Mouse (Mus musculus) neutrophil, adult 5-6 weeks (primary cell): ENCODE measurements around the gene Gm4869. TPM values are rescaled to one million over a fixed set of nuclear protein-coding genes. Genes with fewer than 3 reads are reported as not detected.

Experiments used
- ATAC-seq: fragments of 151-379, 151-347 bp; 2 replicates; pipeline ENCODE4 v1.8.0; 2017; ENCODE audit warnings: mild to moderate bottlenecking, moderate TSS enrichment; ENCODE audit not compliant: insufficient number of reproducible peaks, poor library complexity, low FRiP score, severe bottlenecking; ENCODE audit errors: extremely low read depth
- total RNA-seq: library from RNA; stranded (forward); fragments of 200-1000 nt; gene quantifications from 2 replicates; pipeline ENCODE4 v1.2.3, GENCODE M21; 2017

Gene Gm4869
- total RNA-seq, 1 experiment from 2014 or later = 0.35 TPM

GRCm38 (mm10) chr5:140513921-140514320 lies 68.5 kb downstream of the Gm4869 start:
- peak; percentile 85 for ATAC-seq

- ATAC-seq = no peak
Observed at GRCm38 (mm10) chr5:140514799-140515486, 69.5 kb downstream of the Gm4869 start.

GRCm38 (mm10) chr5:140517159-140517920 lies 71.9 kb downstream of the Gm4869 start:
- no peak for ATAC-seq

GRCm38 (mm10) chr5:140517921-140518230 lies 72.4 kb downstream of the Gm4869 start:
- no peak for ATAC-seq

GRCm38 (mm10) chr5:140521196-140521595 lies 75.8 kb downstream of the Gm4869 start:
- ATAC-seq = no peak

GRCm38 (mm10) chr5:140526754-140527153 lies 81.3 kb downstream of the Gm4869 start:
- no peak for ATAC-seq

- no peak for ATAC-seq
Observed at GRCm38 (mm10) chr5:140538111-140538683, 92.8 kb downstream of the Gm4869 start.

- peak; percentile 79 for ATAC-seq
Observed at GRCm38 (mm10) chr5:140540106-140540505, 94.7 kb downstream of the Gm4869 start.

- no peak for ATAC-seq
Observed at GRCm38 (mm10) chr5:140542811-140543575, 97.5 kb downstream of the Gm4869 start.

Other genes with a start within 250 kb of the Gm4869 start
- 32.5 and 38.8 TPM in 2 replicates for gene Mad1l1, start 124.1 kb upstream of the Gm4869 start, total RNA-seq
- 3.7 and 4.1 TPM in 2 replicates for gene Nudt1, start 124.0 kb upstream of the Gm4869 start, total RNA-seq
- 4.0 and 5.4 TPM in 2 replicates for gene Mrm2, start 113.7 kb upstream of the Gm4869 start, total RNA-seq
- 98.5 and 111 TPM in 2 replicates for gene Snx8, start 56.4 kb upstream of the Gm4869 start, total RNA-seq
- 46.4 and 67.3 TPM in 2 replicates for gene Eif3b, start 26.3 kb upstream of the Gm4869 start, total RNA-seq
- gene Chst12, start 59.9 kb downstream of the Gm4869 start, total RNA-seq = 24.9 and 30.5 TPM in 2 replicates
- 0.86 TPM in 1 of 2 replicates, not detected in the other for gene Grifin, start 119.4 kb downstream of the Gm4869 start, total RNA-seq
- gene Lfng, start 161.7 kb downstream of the Gm4869 start, total RNA-seq = 229 and 273 TPM in 2 replicates
- gene Ttyh3, start 203.4 kb downstream of the Gm4869 start, total RNA-seq = 54.6 and 59.8 TPM in 2 replicates